ENCODE assay signal across 19 mouse cellular contexts in genomic region chr9:123657457-123657856, GRCm38 (mm10). TPM values are rescaled to one million over a fixed set of nuclear protein-coding genes. Genes with fewer than 3 reads are reported as not detected.
DNase-seq lines count a peak whose midpoint lies in the region; ATAC-seq lines count a peak whose summit lies in the region.
"Had no signal": no experiment of that assay in that cellular context is flagged by ENCODE, and none has a peak within 500 bp of the region (broad histone marks: within the 10 kb centered on the region; RNA-seq: fewer than 3 reads in every experiment).

No protein-coding gene starts in this region.

- ATAC-seq in common myeloid progenitor, adult 5-6 weeks (replicated peaks; ENCODE audit: low read depth, poor library complexity, severe bottlenecking): peak; percentile 59
- peak; percentile 78 for ATAC-seq in megakaryocyte-erythroid progenitor cell, adult 5-6 weeks (replicated peaks; ENCODE audit: low FRiP score, low TSS enrichment, poor library complexity, severe bottlenecking)
- ATAC-seq: CD4-positive, CD25-positive, alpha-beta regulatory T cell, adult 4 months; forebrain, embryonic 15.5 days; hindbrain, postnatal 0 days had no signal

- DNase-seq in thymus, postnatal 14 days: peak; percentile 29
- no peak for DNase-seq in thymus, adult 18-20 months
- no peak for DNase-seq in left cerebral cortex, adult 9 months (ENCODE audit: low spot score in 2 of 2)
- no peak for DNase-seq in adrenal gland, postnatal 25 days
- DNase-seq: adrenal gland, adult 2 months; adrenal gland, postnatal 36 days; B cell, adult 2 months; cerebellum, adult 8-10 months; cerebellum, postnatal 14 days; gastrocnemius, postnatal 10 days; heart, adult 18-20 months; heart, postnatal 10 days; heart, postnatal 4 days had no signal

RNA-seq across cellular contexts. Expression of gene Ccr9, which starts 20.8 kb away (rescaled TPM):
- total RNA-seq in common myeloid progenitor, adult 5-6 weeks (2017): 0.32 and 0.82 TPM in 2 replicates
- not detected in 2 replicates for total RNA-seq in megakaryocyte-erythroid progenitor cell, adult 5-6 weeks (2014; fragmentation: Nextera tagmentation)
- total RNA-seq in megakaryocyte-erythroid progenitor cell, adult 5-6 weeks (2017): 0.09 TPM in 1 of 2 replicates, not detected in the other
- not detected in 2 replicates for total RNA-seq in adrenal gland, postnatal 25 days (2021)
- total RNA-seq: adrenal gland, adult 2 months had no signal

RNA-seq across cellular contexts. Expression of gene Slc6a20a, which starts 21.2 kb away (rescaled TPM):
- 0.39 and 1.5 TPM in 2 replicates for total RNA-seq in common myeloid progenitor, adult 5-6 weeks (2017)
- 4.1 and 5.6 TPM in 2 replicates for total RNA-seq in megakaryocyte-erythroid progenitor cell, adult 5-6 weeks (2014; fragmentation: Nextera tagmentation)
- 4.2 and 6.2 TPM in 2 replicates for total RNA-seq in megakaryocyte-erythroid progenitor cell, adult 5-6 weeks (2017)
- total RNA-seq in adrenal gland, postnatal 25 days (2021): not detected in 2 replicates
- total RNA-seq: gastrocnemius, postnatal 4 days; heart, adult 18-20 months; heart, postnatal 10 days; heart, postnatal 4 days had no signal

RNA-seq across cellular contexts. Expression of gene Slc6a20b, which starts 25.1 kb away (rescaled TPM):
- 0.19 and 0.37 TPM in 2 replicates for total RNA-seq in common myeloid progenitor, adult 5-6 weeks (2017)
- 0.45 and 0.46 TPM in 2 replicates for total RNA-seq in megakaryocyte-erythroid progenitor cell, adult 5-6 weeks (2014; fragmentation: Nextera tagmentation)
- total RNA-seq in megakaryocyte-erythroid progenitor cell, adult 5-6 weeks (2017): 0.27 and 0.38 TPM in 2 replicates
- not detected in 2 replicates for total RNA-seq in adrenal gland, postnatal 25 days (2021)
- total RNA-seq: adrenal gland, postnatal 36 days; gastrocnemius, postnatal 10 days; gastrocnemius, postnatal 4 days; heart, adult 18-20 months; heart, postnatal 10 days; heart, postnatal 4 days had no signal
